Mouse (Mus musculus): ENCODE results near the gene Stat1. TPM values are rescaled to one million over a fixed set of nuclear protein-coding genes. Genes with fewer than 3 reads are reported as not detected.

Gene Stat1
- polyA plus RNA-seq, 1 experiment from 2014 or later: 11.2 TPM

- DNase-seq (ENCODE audit: low spot score): peak; percentile 97
- under 1% methylated on average over 32 of the region's 32 CpGs for WGBS
- peaks cover 9% of the 10 kb centered on the region for H3K4me1 ChIP-seq
- H3K36me3 ChIP-seq: no peaks in the 10 kb centered on the region
- no peaks in the 10 kb centered on the region for H3K9me3 ChIP-seq (replicated peaks)
- H3K27me3 ChIP-seq (ENCODE audit: low read depth, poor library complexity, severe bottlenecking): peaks cover 3% of the 10 kb centered on the region; the same call in 1 of the 2 replicates
- peak overlapping the region; percentile 89 for H3K27ac ChIP-seq (replicated peaks)
- H3K4me3 ChIP-seq: peak overlapping the region; percentile 53
Measured at GRCm38 (mm10) chr1:52113666-52114069, 5.6 kb upstream of the Stat1 start.

GRCm38 (mm10) chr1:52116441-52116840 lies 2.8 kb upstream of the Stat1 start:
- DNase-seq (ENCODE audit: low spot score): no peak
- Histone ChIP-seq H3K9me3 (replicated peaks) (no peaks in the 10 kb centered on the region), H3K36me3 (no peaks in the 10 kb centered on the region), H3K4me3 (no peak overlapping the region), H3K4me1 (peaks cover 19% of the 10 kb centered on the region), H3K27me3 (ENCODE audit: low read depth, poor library complexity, severe bottlenecking) (peaks cover 18% of the 10 kb centered on the region), H3K27ac (replicated peaks) (no peak overlapping the region)
- WGBS: 82% methylated on average over 3 of the region's 3 CpGs

GRCm38 (mm10) chr1:52117777-52118176 lies 1.5 kb upstream of the Stat1 start:
- no peak overlapping the region for H3K27ac ChIP-seq (replicated peaks)
- 94% methylated on average over 1 of the region's 1 CpGs for WGBS
- peaks cover 19% of the 10 kb centered on the region for H3K4me1 ChIP-seq
- peaks cover 18% of the 10 kb centered on the region for H3K27me3 ChIP-seq (ENCODE audit: low read depth, poor library complexity, severe bottlenecking)
- no peak for DNase-seq (ENCODE audit: low spot score)
- H3K36me3 ChIP-seq: no peaks in the 10 kb centered on the region
- H3K9me3 ChIP-seq (replicated peaks): no peaks in the 10 kb centered on the region
- H3K4me3 ChIP-seq: no peak overlapping the region

GRCm38 (mm10) chr1:52119691-52120090 lies 451 bp downstream of the Stat1 start:
- Histone ChIP-seq H3K4me1 (peaks cover 13% of the 10 kb centered on the region), H3K27ac (replicated peaks) (peak overlapping the region; percentile 84), H3K9me3 (replicated peaks) (no peaks in the 10 kb centered on the region), H3K36me3 (no peaks in the 10 kb centered on the region), H3K27me3 (ENCODE audit: low read depth, poor library complexity, severe bottlenecking) (peaks cover 18% of the 10 kb centered on the region), H3K4me3 (peak overlapping the region; percentile 90)
- WGBS: 1% methylated on average over 20 of the region's 20 CpGs
- DNase-seq (ENCODE audit: low spot score): no peak

GRCm38 (mm10) chr1:52120191-52120590 lies 951 bp downstream of the Stat1 start:
- no peak for DNase-seq (ENCODE audit: low spot score)
- no peak overlapping the region for H3K27ac ChIP-seq (replicated peaks)
- 46% methylated on average over 10 of the region's 10 CpGs for WGBS
- H3K36me3 ChIP-seq: no peaks in the 10 kb centered on the region
- no peaks in the 10 kb centered on the region for H3K9me3 ChIP-seq (replicated peaks)
- H3K27me3 ChIP-seq (ENCODE audit: low read depth, poor library complexity, severe bottlenecking): peaks cover 18% of the 10 kb centered on the region
- H3K4me3 ChIP-seq: peak overlapping the region; percentile 90
- H3K4me1 ChIP-seq: peaks cover 13% of the 10 kb centered on the region

GRCm38 (mm10) chr1:52121052-52121451 lies 1.8 kb downstream of the Stat1 start:
- Histone ChIP-seq H3K27me3 (ENCODE audit: low read depth, poor library complexity, severe bottlenecking) (peaks cover 18% of the 10 kb centered on the region), H3K36me3 (0 out of 2 replicates have a peak, but pooled peaks cover 2% of the 10 kb centered on the region), H3K4me1 (peaks cover 13% of the 10 kb centered on the region), H3K9me3 (replicated peaks) (no peaks in the 10 kb centered on the region), H3K4me3 (no peak overlapping the region), H3K27ac (replicated peaks) (no peak overlapping the region)
- WGBS: 85% methylated on average over 3 of the region's 3 CpGs
- no peak for DNase-seq (ENCODE audit: low spot score)

DNA sequence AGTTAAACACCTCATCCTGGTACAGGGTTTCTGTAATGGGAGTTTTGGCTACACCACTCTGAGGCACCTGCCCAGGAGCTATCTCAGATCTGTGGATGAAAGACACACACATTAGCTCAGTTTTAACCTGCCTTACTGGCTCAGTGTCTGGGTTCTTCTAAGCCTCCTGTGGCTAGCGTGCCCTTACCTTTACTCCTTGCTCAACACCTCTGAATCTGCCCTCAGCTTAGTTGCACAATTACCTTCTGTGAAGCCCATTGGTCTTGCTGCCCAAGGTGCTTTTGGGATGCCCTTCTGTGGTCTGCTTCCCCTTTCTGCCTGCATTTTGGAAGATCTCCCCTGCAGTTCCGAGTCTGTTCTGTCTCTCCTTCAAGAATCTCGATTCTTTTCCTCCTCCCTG lies 5.6 kb downstream of the Stat1 start:
- Histone ChIP-seq H3K4me3 (no peak overlapping the region), H3K4me1 (peaks cover 5% of the 10 kb centered on the region), H3K27ac (replicated peaks) (no peak overlapping the region), H3K27me3 (ENCODE audit: low read depth, poor library complexity, severe bottlenecking) (peaks cover 15% of the 10 kb centered on the region), H3K36me3 (peaks cover 17% of the 10 kb centered on the region), H3K9me3 (replicated peaks) (0 out of 2 replicates have a peak, but pooled peaks cover 5% of the 10 kb centered on the region)
- 79% methylated on average over 3 of the region's 3 CpGs for WGBS
- DNase-seq (ENCODE audit: low spot score): no peak

DNA sequence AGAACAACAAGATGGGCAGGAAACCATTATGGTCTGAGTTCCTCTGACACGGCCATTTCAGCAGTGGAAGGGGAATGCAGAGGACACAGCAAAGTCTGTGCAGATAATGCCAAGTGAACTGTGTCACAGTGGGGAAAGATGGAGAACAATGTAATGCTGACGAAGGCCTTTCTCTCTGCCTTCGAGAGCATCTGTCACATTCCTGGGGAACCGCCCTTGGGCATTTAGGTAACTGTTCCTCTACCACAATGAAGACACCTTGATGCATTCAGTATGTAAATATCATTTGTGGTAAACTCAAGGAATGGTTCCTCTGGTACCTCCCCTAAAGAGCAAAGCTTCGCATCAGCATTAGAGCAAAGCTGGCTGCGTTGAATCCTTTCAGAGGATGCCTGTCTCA lies 8.1 kb downstream of the Stat1 start:
- no peak for DNase-seq (ENCODE audit: low spot score)
- no peak overlapping the region for H3K4me3 ChIP-seq
- 0 out of 2 replicates have a peak, but pooled peaks cover 5% of the 10 kb centered on the region for H3K9me3 ChIP-seq (replicated peaks)
- H3K27ac ChIP-seq (replicated peaks): no peak overlapping the region
- H3K36me3 ChIP-seq: peaks cover 17% of the 10 kb centered on the region
- no peaks in the 10 kb centered on the region; the same call in 1 of the 2 replicates for H3K27me3 ChIP-seq (ENCODE audit: low read depth, poor library complexity, severe bottlenecking)
- no peaks in the 10 kb centered on the region for H3K4me1 ChIP-seq
- WGBS: 94% methylated on average over 6 of the region's 6 CpGs

- WGBS: 74% methylated on average over 6 of the region's 6 CpGs
- DNase-seq (ENCODE audit: low spot score): no peak
- Histone ChIP-seq H3K36me3 (peaks cover 17% of the 10 kb centered on the region), H3K27me3 (ENCODE audit: low read depth, poor library complexity, severe bottlenecking) (no peaks in the 10 kb centered on the region), H3K4me3 (no peak overlapping the region), H3K27ac (replicated peaks) (no peak overlapping the region), H3K4me1 (no peaks in the 10 kb centered on the region), H3K9me3 (replicated peaks) (0 out of 2 replicates have a peak, but pooled peaks cover 5% of the 10 kb centered on the region)
Measured at GRCm38 (mm10) chr1:52129794-52130193, 10.6 kb downstream of the Stat1 start.

DNA sequence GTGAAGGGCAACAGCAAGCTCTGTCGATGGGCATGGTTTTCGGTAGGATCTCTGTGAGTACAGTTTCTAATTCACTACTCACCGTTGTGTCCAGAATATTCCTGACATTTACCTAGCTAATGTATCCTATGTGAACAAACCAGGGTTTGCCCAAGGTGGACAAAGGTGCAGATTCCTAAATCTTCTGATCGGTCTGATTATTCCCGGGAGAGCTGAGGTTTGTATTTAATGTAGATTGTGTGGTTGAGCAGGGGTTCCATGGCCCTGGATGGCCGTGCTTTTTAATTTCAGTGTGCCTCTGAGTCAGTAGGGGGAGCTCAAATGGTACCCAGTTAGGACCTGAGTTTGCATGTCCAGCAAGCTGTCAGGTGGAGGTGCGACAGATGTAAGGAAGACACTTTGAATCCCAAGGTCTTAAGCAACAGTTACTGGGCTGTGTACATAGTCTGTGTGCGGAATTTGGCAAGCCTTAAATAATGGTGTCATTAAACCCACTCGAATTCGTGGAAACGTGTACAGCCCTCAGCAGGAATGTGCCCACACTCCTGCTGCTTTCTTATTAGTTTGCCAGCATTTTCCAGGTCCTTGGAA lies 12.6 kb downstream of the Stat1 start:
- Histone ChIP-seq H3K9me3 (replicated peaks) (no peaks in the 10 kb centered on the region), H3K36me3 (peaks cover 7% of the 10 kb centered on the region), H3K4me3 (no peak overlapping the region), H3K27me3 (ENCODE audit: low read depth, poor library complexity, severe bottlenecking) (no peaks in the 10 kb centered on the region), H3K27ac (replicated peaks) (no peak overlapping the region), H3K4me1 (no peaks in the 10 kb centered on the region)
- WGBS: 88% methylated on average over 11 of the region's 11 CpGs
- no peak for DNase-seq (ENCODE audit: low spot score)

GRCm38 (mm10) chr1:52133254-52133653 lies 14.0 kb downstream of the Stat1 start:
- DNase-seq (ENCODE audit: low spot score): no peak
- no peaks in the 10 kb centered on the region for H3K4me1 ChIP-seq
- 81% methylated on average over 8 of the region's 8 CpGs for WGBS
- H3K4me3 ChIP-seq: no peak overlapping the region
- H3K27ac ChIP-seq (replicated peaks): no peak overlapping the region
- H3K36me3 ChIP-seq: no peaks in the 10 kb centered on the region
- H3K27me3 ChIP-seq (ENCODE audit: low read depth, poor library complexity, severe bottlenecking): no peaks in the 10 kb centered on the region
- H3K9me3 ChIP-seq (replicated peaks): no peaks in the 10 kb centered on the region

- Histone ChIP-seq H3K4me1 (no peaks in the 10 kb centered on the region), H3K9me3 (replicated peaks) (no peaks in the 10 kb centered on the region), H3K27ac (replicated peaks) (no peak overlapping the region), H3K4me3 (no peak overlapping the region), H3K36me3 (no peaks in the 10 kb centered on the region), H3K27me3 (ENCODE audit: low read depth, poor library complexity, severe bottlenecking) (no peaks in the 10 kb centered on the region)
- no peak for DNase-seq (ENCODE audit: low spot score)
- 83% methylated on average over 16 of the region's 16 CpGs for WGBS
Measured at GRCm38 (mm10) chr1:52137292-52137691, 18.1 kb downstream of the Stat1 start.

- DNase-seq (ENCODE audit: low spot score): no peak
- Histone ChIP-seq H3K4me3 (no peak overlapping the region), H3K9me3 (replicated peaks) (no peaks in the 10 kb centered on the region), H3K27me3 (ENCODE audit: low read depth, poor library complexity, severe bottlenecking) (no peaks in the 10 kb centered on the region), H3K36me3 (no peaks in the 10 kb centered on the region), H3K27ac (replicated peaks) (no peak overlapping the region), H3K4me1 (no peaks in the 10 kb centered on the region)
- WGBS: 90% methylated on average over 9 of the region's 9 CpGs
Measured at GRCm38 (mm10) chr1:52140534-52140933, 21.3 kb downstream of the Stat1 start.
